Mouse (Mus musculus) liver, embryonic 11.5 days (tissue): Measurements from ENCODE around the gene Flnc. TPM values are rescaled to one million over a fixed set of nuclear protein-coding genes. Genes with fewer than 3 reads are reported as not detected.
A peak's percentile ranks its signal among the peaks of the same experiment; 100 is the strongest.
"Not testable (repeated sequence)": the region's sequence is repeated elsewhere in the genome, so short reads cannot be mapped to it uniquely, and the experiment has no call there.

Source experiments
- ATAC-seq: fragments of 200-750 bp; cut with Nextera tagmentation; replicated peaks from 2 replicates; pipeline ENCODE4 v1.8.0; 2017; ENCODE audit warnings: moderate number of reproducible peaks, mild to moderate bottlenecking, moderate TSS enrichment, moderate library complexity; ENCODE audit not compliant: low FRiP score
- DNase-seq: peaks from one replicate; pipeline ENCODE4 v3.0.0-alpha.2; 2017; ENCODE audit warnings: low spot score
- H3K27ac ChIP-seq: fragments of 300-500 bp; sonication (generic); 2 replicates; pipeline ENCODE4 v1.5.1; 2014; ENCODE audit warnings: mild to moderate bottlenecking, low read depth, low read length, control low read depth
- H3K27me3 ChIP-seq: fragments of 300-500 bp; sonication (generic); replicated peaks from 2 replicates; pipeline ENCODE4 v1.6.1; 2014; ENCODE audit warnings: low read length, mixed read lengths; ENCODE audit not compliant: control insufficient read depth, insufficient read depth
- H3K36me3 ChIP-seq: fragments of 300-500 bp; sonication (generic); 2 replicates; pipeline ENCODE4 v1.6.1; 2014; ENCODE audit warnings: mild to moderate bottlenecking, low read length, moderate library complexity, mixed read lengths; ENCODE audit not compliant: control insufficient read depth, insufficient read depth
- H3K4me1 ChIP-seq: fragments of 300-500 bp; sonication (generic); replicated peaks from 2 replicates; pipeline ENCODE4 v1.6.1; 2014; ENCODE audit warnings: low read length, mixed read lengths; ENCODE audit not compliant: control insufficient read depth, insufficient read depth
- H3K4me2 ChIP-seq: fragments of 300-500 bp; sonication (generic); 2 replicates; pipeline ENCODE4 v1.6.1; 2014; ENCODE audit warnings: mild to moderate bottlenecking, control low read depth, moderate library complexity
- H3K4me3 ChIP-seq: fragments of 300-500 bp; sonication (generic); 2 replicates; pipeline ENCODE4 v1.5.1; 2014; ENCODE audit warnings: low read depth, low read length, control low read depth
- H3K9ac ChIP-seq: fragments of 300-500 bp; sonication (generic); 2 replicates; pipeline ENCODE4 v1.6.1; 2014; ENCODE audit warnings: low read depth, low read length, control low read depth
- H3K9me3 ChIP-seq: fragments of 300-500 bp; sonication (generic); 2 replicates; pipeline ENCODE4 v1.6.1; 2016; ENCODE audit warnings: low read length, inconsistent platforms, mixed read lengths; ENCODE audit not compliant: control insufficient read depth
- WGBS: fragments of 180-500 bp; shearing (Covaris S2); extraction: QIAGEN DNeasy Blood & Tissue Kit; methylation state at CpG from one replicate; pipeline ENCODE4 v1.1.7; 2014; 5-methylcytosine and 5-hydroxymethylcytosine counted together
- polyA plus RNA-seq: library from polyadenylated mRNA; unstranded; fragments of >200 nt; fragmentation: Nextera tagmentation; extraction: Ambion mirVana; gene quantifications from 2 replicates; pipeline ENCODE4 v1.2.1, GENCODE M21; 2014

Flnc gene
- 4.7 and 6.2 TPM in 2 replicates for polyA plus RNA-seq

DNA sequence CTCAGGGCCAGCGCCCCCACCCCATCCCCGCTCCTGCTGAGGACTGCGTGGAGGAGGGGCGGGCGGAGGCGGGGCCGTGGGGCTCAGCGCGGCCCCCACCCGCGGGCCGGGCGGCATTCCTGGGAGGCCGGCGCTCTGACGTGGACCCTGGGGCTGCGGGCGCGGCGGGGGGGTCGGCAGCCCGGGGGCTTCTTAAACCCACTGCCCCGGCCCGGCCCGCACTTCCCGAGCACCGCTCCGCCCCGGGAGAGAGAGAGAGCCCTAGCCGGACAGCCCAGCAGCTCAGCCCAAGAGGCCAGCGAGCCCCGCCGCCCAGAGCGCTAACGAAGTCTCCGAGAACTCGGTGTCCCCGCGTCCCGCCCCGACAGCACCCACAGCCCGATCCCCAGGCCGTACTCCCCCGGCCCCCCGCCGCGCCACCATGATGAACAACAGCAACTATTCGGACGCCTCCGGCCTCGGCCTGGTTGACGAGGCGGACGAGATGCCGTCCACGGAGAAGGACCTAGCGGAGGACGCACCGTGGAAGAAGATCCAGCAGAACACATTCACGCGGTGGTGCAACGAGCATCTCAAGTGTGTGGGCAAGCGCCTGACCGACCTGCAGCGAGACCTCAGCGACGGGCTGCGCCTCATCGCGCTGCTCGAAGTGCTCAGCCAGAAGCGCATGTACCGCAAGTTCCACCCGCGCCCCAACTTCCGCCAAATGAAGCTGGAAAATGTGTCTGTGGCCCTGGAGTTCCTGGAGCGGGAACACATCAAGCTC lies at the start of gene Flnc:
Flnc (plus strand) TSS at position 219 of the 766 bp plus-strand sequence.
- ATAC-seq, result 0 out of 2 replicates have a peak, but pooled peaks have one; percentile 3
- Histone ChIP-seq H3K27me3 (peaks cover 55% of the 10 kb centered on the region), H3K4me1 (peaks cover 13% of the 10 kb centered on the region), H3K9ac (peak within 1 kb of the TSS; percentile 21), H3K27ac (no peak within 1 kb of the TSS), H3K9me3 (no peaks in the 10 kb centered on the region), H3K4me2 (peak within 1 kb of the TSS; percentile 70), H3K4me3 (peak within 1 kb of the TSS; percentile 51), H3K36me3 (no peaks in the 10 kb centered on the region)
- peak; percentile 49 for DNase-seq
- 2% methylated on average over 65 of the region's 77 CpGs for WGBS

DNA sequence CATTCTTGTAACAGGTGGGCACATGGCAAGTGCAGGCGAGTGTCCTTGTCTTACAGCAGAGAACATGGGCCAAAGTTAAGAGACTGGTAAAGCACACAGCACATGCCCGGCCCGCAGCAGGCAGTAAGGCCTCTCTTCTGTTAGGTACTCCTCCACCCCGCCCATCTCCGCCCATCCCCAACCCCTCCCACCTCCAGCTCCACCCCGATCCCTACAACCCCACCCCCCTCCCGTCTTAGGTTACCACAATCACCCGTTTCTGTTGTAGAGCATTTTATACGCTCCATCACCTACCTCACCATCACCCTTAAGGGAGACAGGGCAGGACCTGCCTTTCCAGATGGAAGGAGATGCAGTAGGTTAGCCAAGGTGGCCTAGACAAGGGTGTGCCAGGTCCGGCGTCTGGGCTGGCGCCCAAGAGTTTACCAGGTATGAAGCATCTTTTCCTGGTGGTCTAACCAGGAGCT lies 45.0 kb upstream of the Flnc start, which contains the start of gene Opn1sw:
Opn1sw (minus strand) TSS at position 417 of the 467 bp plus-strand sequence.
- no peak within 1 kb of the TSS; the same call in 1 of the 2 replicates for H3K9ac ChIP-seq
- peaks cover 17% of the 10 kb centered on the region for H3K27me3 ChIP-seq
- H3K36me3 ChIP-seq, result no peaks in the 10 kb centered on the region
- 4% methylated on average over 12 of the region's 12 CpGs for WGBS
- ATAC-seq, result peak; percentile 87
- H3K27ac ChIP-seq, result no peak within 1 kb of the TSS
- no peaks in the 10 kb centered on the region for H3K9me3 ChIP-seq
- H3K4me1 ChIP-seq, result peaks cover 8% of the 10 kb centered on the region
- DNase-seq, result peak; percentile 58
- peak within 1 kb of the TSS; percentile 52 for H3K4me3 ChIP-seq
- peak within 1 kb of the TSS; percentile 76 for H3K4me2 ChIP-seq

DNA sequence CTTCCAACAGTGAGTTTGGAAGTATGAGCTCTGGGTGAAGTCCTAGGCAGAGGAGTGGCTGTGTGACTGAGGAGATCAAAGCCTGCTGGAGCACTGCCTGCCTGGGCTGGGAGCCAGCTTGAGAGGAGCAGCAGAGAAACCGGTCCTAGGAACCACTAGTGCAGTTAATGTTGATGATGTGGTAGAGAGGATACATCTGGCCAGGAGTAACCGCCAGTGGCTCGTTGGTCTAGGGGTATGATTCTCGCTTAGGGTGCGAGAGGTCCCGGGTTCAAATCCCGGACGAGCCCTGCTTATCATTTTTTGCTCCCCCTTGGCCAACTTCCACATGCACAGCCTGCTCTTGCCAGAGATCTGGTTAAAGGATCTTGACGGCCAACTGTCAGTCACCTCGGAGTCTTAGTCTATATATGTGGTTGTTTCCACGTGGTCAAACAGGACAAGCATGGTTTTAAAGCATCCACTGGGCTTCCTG lies 44.4 kb upstream of the Flnc start:
- H3K27me3 ChIP-seq, result peaks cover 21% of the 10 kb centered on the region
- H3K36me3 ChIP-seq, result no peaks in the 10 kb centered on the region
- no peaks in the 10 kb centered on the region for H3K9me3 ChIP-seq
- no peak overlapping the region for H3K9ac ChIP-seq
- DNase-seq (peak; percentile 74), ATAC-seq (peak; percentile 72)
- WGBS, result 10% methylated on average over 11 of the region's 11 CpGs
- H3K4me1 ChIP-seq, result peaks cover 8% of the 10 kb centered on the region
- H3K4me3 ChIP-seq, result peak overlapping the region; percentile 52
- H3K4me2 ChIP-seq, result peak overlapping the region; percentile 76
- H3K27ac ChIP-seq, result no peak overlapping the region

DNA sequence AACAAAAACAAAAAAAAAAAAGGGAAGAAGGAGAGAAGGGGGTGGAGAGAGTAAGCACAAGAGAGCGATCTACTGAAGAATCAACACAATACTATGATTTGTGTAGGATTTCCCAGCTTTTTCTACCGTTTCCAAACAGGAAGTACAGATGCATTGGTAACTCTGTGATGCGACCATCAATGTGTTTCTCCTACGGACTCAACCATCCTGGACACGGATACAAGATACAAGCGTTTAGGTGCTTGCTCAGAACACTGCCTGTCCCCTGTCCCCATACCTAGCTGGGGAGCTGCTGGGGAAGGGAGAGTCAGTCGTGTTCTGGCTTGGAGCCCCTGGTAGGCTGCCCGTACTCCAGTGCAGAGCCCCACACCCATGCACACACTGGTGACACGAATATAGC lies 43.6 kb upstream of the Flnc start:
- 45% methylated on average over 9 of the region's 9 CpGs for WGBS
- Histone ChIP-seq H3K4me2 (no peak overlapping the region; the same call in 1 of the 2 replicates), H3K27me3 (peaks cover 29% of the 10 kb centered on the region)

DNA sequence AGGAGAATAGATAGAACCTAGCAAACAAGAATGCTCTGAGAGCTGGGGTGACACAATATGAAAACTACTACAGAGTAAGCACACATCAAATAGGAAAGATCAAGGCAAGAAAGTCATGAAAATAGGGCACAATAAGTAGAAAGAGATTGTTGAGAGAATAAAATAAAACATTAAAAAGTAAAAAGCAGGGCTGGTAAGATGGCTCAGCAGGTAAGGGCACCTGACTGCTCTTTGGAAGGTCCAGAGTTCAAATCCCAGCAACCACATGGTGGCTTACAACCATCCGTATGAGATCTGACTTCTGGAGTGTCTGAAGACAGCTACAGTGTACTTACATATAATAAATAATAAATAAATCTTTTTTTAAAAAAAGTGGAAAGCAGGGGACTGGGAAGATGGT lies 42.6 kb upstream of the Flnc start:
- H3K9ac ChIP-seq, ATAC-seq, H3K36me3 ChIP-seq, DNase-seq, H3K27ac ChIP-seq, H3K4me1 ChIP-seq, H3K4me2 ChIP-seq, H3K4me3 ChIP-seq, H3K9me3 ChIP-seq: not testable (repeated sequence)
- 79% methylated on average over 1 of the region's 1 CpGs for WGBS
- H3K27me3 ChIP-seq, result peaks cover 40% of the 10 kb centered on the region

More for the DNA sequence above, 43.6 kb upstream of the Flnc start:
- Histone ChIP-seq H3K27ac (no peak overlapping the region), H3K36me3 (no peaks in the 10 kb centered on the region), H3K4me3 (no peak overlapping the region), H3K9me3 (no peaks in the 10 kb centered on the region), H3K9ac (0 out of 2 replicates have a peak overlapping the region, but pooled peaks have one; percentile 3), H3K4me1 (peaks cover 8% of the 10 kb centered on the region)
- DNase-seq, result no peak
- ATAC-seq, result no peak

DNA sequence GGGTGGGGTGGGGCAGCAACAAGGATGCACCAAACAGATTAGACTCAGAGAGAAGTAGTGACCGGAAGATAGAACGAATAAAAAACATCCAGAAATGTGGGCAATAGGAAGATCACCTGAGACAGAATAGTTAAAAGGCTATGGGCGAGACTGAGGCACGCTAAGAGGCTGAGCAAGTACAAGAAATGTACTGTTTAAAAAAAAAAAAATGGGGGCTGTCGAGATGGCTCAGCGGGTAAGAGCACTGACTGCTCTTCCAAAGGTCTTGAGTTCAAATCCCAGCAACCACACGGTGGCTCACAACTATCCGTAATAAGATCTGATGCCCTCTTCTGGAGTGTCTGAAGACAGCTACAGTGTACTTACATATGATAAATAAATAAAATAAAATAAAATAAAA lies 41.8 kb upstream of the Flnc start:
- DNase-seq, H3K9ac ChIP-seq, H3K4me3 ChIP-seq, ATAC-seq, H3K36me3 ChIP-seq, H3K27ac ChIP-seq, H3K9me3 ChIP-seq, H3K4me2 ChIP-seq: not testable (repeated sequence)
- WGBS, result 68% methylated on average over 8 of the region's 8 CpGs
- H3K27me3 ChIP-seq, result peaks cover 47% of the 10 kb centered on the region
- H3K4me1 ChIP-seq, result peaks cover 12% of the 10 kb centered on the region

DNA sequence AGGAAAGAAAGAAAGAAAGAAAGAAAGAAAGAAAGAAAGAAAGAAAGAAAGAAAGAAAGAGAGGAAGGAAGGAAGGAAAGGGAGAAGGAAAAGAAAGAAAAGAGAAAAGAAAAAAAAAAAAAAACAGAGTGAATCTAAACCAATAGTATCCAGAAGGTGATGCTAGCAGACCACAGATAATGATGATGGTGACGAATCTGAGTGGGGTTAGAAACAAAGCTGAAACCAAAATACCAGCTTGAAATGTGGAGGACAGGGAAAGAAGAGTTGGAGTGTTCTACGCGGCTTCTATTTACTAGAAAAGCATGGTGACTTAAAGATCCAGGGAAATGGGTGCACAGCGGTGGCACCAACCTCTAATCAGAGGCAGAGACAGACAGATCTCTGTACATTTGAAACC lies 41.3 kb upstream of the Flnc start:
- Histone ChIP-seq H3K27ac (no peak overlapping the region), H3K9me3 (no peaks in the 10 kb centered on the region), H3K4me3 (no peak overlapping the region), H3K36me3 (no peaks in the 10 kb centered on the region), H3K27me3 (peaks cover 53% of the 10 kb centered on the region), H3K4me1 (peaks cover 12% of the 10 kb centered on the region), H3K9ac (no peak overlapping the region), H3K4me2 (no peak overlapping the region)
- DNase-seq, result no peak
- no peak for ATAC-seq
- 62% methylated on average over 4 of the region's 4 CpGs for WGBS

DNA sequence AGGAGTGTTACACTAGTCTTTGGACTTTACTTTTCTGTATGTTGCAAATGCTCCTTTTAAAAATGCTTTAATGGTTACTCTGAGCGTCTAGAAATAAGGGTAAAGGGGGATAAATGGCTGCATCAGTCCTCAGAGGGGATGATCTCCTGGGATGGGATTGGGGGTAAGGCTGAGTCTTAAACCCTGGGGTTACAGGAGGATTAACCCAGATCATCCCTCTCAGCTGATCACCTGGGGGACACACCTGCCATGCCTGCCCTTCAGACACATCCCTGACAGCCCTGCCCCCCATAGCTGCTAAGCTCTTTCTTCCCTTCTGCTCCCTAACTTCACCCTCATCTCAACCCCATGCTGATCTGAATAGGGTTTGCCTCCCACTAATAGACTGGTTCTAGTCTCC lies 38.8 kb upstream of the Flnc start:
- Histone ChIP-seq H3K27ac (no peak overlapping the region), H3K4me3 (no peak overlapping the region), H3K4me2 (no peak overlapping the region), H3K36me3 (no peaks in the 10 kb centered on the region), H3K9me3 (no peaks in the 10 kb centered on the region), H3K4me1 (peaks cover 4% of the 10 kb centered on the region), H3K9ac (no peak overlapping the region), H3K27me3 (peaks cover 72% of the 10 kb centered on the region)
- DNase-seq (no peak), ATAC-seq (no peak)
- WGBS, result 52% methylated on average over 1 of the region's 1 CpGs
